Mouse (Mus musculus) heart, adult 2 months (tissue): Measurements from ENCODE around the gene Cfap161.

ENCODE experiments used
- CTCF ChIP-seq: fragments of 200-600 bp; IDR thresholded peaks from 2 replicates; pipeline ENCODE4 v1.8.1; 2022; ENCODE audit warnings: antibody characterized with exemption, mild to moderate bottlenecking, moderate library complexity
- EP300 ChIP-seq: fragments of 200-500 bp; IDR thresholded peaks from 2 replicates; pipeline ENCODE4 v1.6.1; 2011; ENCODE audit warnings: low read depth, low read length, control low read depth; ENCODE audit not compliant: insufficient read depth
- POLR2A ChIP-seq: fragments of 200-500 bp; IDR thresholded peaks from 2 replicates; pipeline ENCODE4 v1.6.1; 2011; ENCODE audit warnings: mild to moderate bottlenecking, low read depth, low read length, control low read depth; ENCODE audit not compliant: insufficient read depth

DNA sequence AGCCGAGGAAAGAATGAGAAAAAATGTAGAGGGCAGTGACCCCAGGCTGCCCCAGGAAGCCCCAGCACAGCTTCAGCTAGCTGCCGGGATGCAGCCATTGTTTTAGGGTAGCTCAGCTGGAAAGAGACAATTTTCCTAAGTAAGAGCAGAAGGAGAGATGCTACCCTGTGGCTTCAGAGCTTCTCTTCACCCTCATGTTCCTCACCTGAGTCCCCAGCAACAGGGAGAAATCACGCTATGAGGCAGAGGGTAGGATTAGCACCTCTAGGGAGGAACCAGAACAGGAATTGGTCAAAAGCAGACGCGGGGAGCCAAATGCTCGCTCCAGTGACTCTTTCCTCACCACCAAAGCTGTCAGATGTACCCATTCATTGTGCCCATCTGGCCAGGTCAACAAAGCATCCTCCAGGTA is 60.0 kb downstream of the Cfap161 start:
- TF ChIP-seq CTCF (no peak), POLR2A (no peak), EP300 (no peak)
